Mouse (Mus musculus): ENCODE data around the gene Hsbp1.

- no peak for TF ChIP-seq CTCF (IDR thresholded peaks at IDR 0.05; ENCODE audit: extremely low read depth, insufficient read depth, low read length)
- TF ChIP-seq POLR2A (IDR thresholded peaks at IDR 0.05; ENCODE audit: extremely low read depth, insufficient read depth, low read length), result no peak
Observed at GRCm38 (mm10) chr8:119360686-119361295, 16.5 kb downstream of the Hsbp1 start.

Data from cortical plate, adult 2 months (tissue).